Mouse (Mus musculus) cortical plate, adult 2 months (tissue): ENCODE results near the gene Aida. TPM values are rescaled to one million over a fixed set of nuclear protein-coding genes. Genes with fewer than 3 reads are reported as not detected.

Experiments used
- H3K27ac ChIP-seq: fragments of 200-500 bp; 2 replicates; pipeline ENCODE4 v1.5.1; 2012; ENCODE audit warnings: low read length, control low read depth, inconsistent platforms; ENCODE audit not compliant: insufficient read depth
- H3K4me1 ChIP-seq: fragments of 200-500 bp; 2 replicates; pipeline ENCODE4 v1.6.1; 2011; ENCODE audit warnings: low read length; ENCODE audit not compliant: control insufficient read depth, insufficient read depth
- H3K4me3 ChIP-seq: fragments of 200-500 bp; 2 replicates; pipeline ENCODE4 v1.5.1; 2011; ENCODE audit warnings: mild to moderate bottlenecking, low read length, control low read depth; ENCODE audit not compliant: insufficient read depth
- CTCF ChIP-seq: fragments of 200-500 bp; IDR thresholded peaks from 2 replicates; pipeline ENCODE4 v1.5.1; 2011; ENCODE audit warnings: mild to moderate bottlenecking, control low read depth, low read length; ENCODE audit not compliant: insufficient read depth; ENCODE audit errors: extremely low read depth
- POLR2A ChIP-seq: fragments of 200-500 bp; IDR thresholded peaks from 2 replicates; pipeline ENCODE4 v1.6.1; 2011; ENCODE audit warnings: mild to moderate bottlenecking, low read length, control low read depth; ENCODE audit not compliant: insufficient read depth; ENCODE audit errors: extremely low read depth
- polyA plus RNA-seq: library from polyadenylated mRNA; depleted of rRNA; stranded (reverse); fragments of >200 nt; gene quantifications from 2 replicates; pipeline ENCODE4 v1.2.3, GENCODE M21; 2012; rRNA removed

The Aida gene
- polyA plus RNA-seq, 1 experiment, result 55.6 TPM

- no peak for TF ChIP-seq POLR2A
- TF ChIP-seq CTCF, result no peak
- H3K27ac ChIP-seq, result no peak overlapping the region
- H3K4me3 ChIP-seq, result no peak overlapping the region
- no peaks in the 10 kb centered on the region for H3K4me1 ChIP-seq
These were observed 62.5 kb downstream of the Aida start for GRCm38 (mm10) chr1:183358901-183359300.

GRCm38 (mm10) chr1:183362301-183362700, 65.9 kb downstream of the Aida start:
- Histone ChIP-seq H3K4me1 (no peaks in the 10 kb centered on the region), H3K4me3 (no peak overlapping the region), H3K27ac (no peak overlapping the region)
- TF ChIP-seq POLR2A (no peak), CTCF (no peak)

GRCm38 (mm10) chr1:183362729-183363576, 66.6 kb downstream of the Aida start:
- TF ChIP-seq CTCF (no peak), POLR2A (no peak)
- Histone ChIP-seq H3K4me1 (peaks cover 3% of the 10 kb centered on the region; the same call in 1 of the 2 replicates), H3K27ac (no peak overlapping the region), H3K4me3 (no peak overlapping the region)

- peaks cover 5% of the 10 kb centered on the region for H3K4me1 ChIP-seq
- no peak for TF ChIP-seq CTCF
- no peak for TF ChIP-seq POLR2A
- H3K27ac ChIP-seq, result no peak overlapping the region
- no peak overlapping the region for H3K4me3 ChIP-seq
These were observed 67.1 kb downstream of the Aida start for GRCm38 (mm10) chr1:183363577-183363867.

GRCm38 (mm10) chr1:183366361-183366760, 70.0 kb downstream of the Aida start:
- H3K4me3 ChIP-seq, result no peak overlapping the region
- TF ChIP-seq POLR2A (no peak), CTCF (no peak)
- no peak overlapping the region for H3K27ac ChIP-seq
- H3K4me1 ChIP-seq, result peaks cover 5% of the 10 kb centered on the region

GRCm38 (mm10) chr1:183368601-183369400, 72.4 kb downstream of the Aida start:
- TF ChIP-seq CTCF (no peak), POLR2A (no peak)
- Histone ChIP-seq H3K27ac (no peak overlapping the region), H3K4me1 (peaks cover 5% of the 10 kb centered on the region)

GRCm38 (mm10) chr1:183369427-183370014, 73.1 kb downstream of the Aida start, which contains the start of gene Mia3:
Gene Mia3, minus strand, starts transcription at chr1:183369553.
- Histone ChIP-seq H3K4me3 (peak within 1 kb of the TSS; percentile 48), H3K27ac (0 out of 2 replicates have a peak within 1 kb of the TSS, but pooled peaks have one; percentile 24), H3K4me1 (peaks cover 5% of the 10 kb centered on the region)
- TF ChIP-seq POLR2A (peak; percentile 89), CTCF (no peak)

More at GRCm38 (mm10) chr1:183368601-183369400, 72.4 kb downstream of the Aida start:
- H3K4me3 ChIP-seq, result peak overlapping the region; percentile 48

- H3K27ac ChIP-seq, result no peak overlapping the region
- no peak overlapping the region for H3K4me3 ChIP-seq
- TF ChIP-seq POLR2A (no peak), CTCF (no peak)
- no peaks in the 10 kb centered on the region; the same call in 1 of the 2 replicates for H3K4me1 ChIP-seq
These were observed 78.3 kb downstream of the Aida start for GRCm38 (mm10) chr1:183374728-183375127.

Other genes starting within 250 kb of the Aida start
- gene Disp1, start 75.1 kb upstream of the Aida start, polyA plus RNA-seq, result 6.5 TPM in 2 replicates
- 43.6 and 45.1 TPM in 2 replicates for gene Brox, start 679 bp downstream of the Aida start, polyA plus RNA-seq
- gene Mia3, start 73.0 kb downstream of the Aida start, polyA plus RNA-seq, result 117 and 123 TPM in 2 replicates
- 25.2 and 27.7 TPM in 2 replicates for gene Taf1a, start 92.4 kb downstream of the Aida start, polyA plus RNA-seq
- gene Hhipl2, start 121.6 kb downstream of the Aida start, polyA plus RNA-seq, result 0.72 and 0.79 TPM in 2 replicates